Mouse (Mus musculus) CH12.LX (cell line): Measurements from ENCODE around the gene Cldn10.

Experiments used
- CTCF ChIP-seq, 2 experiments: IDR thresholded peaks in 1 of 2; conservative IDR thresholded peaks in 1 of 2; 2 replicates each; pipeline ENCODE4 v1.5.1; 2011 to 2012; ENCODE audit warnings: low read depth in 2 of 2, low read length in 2 of 2, improper control_type of control experiment in 1 of 2, inconsistent platforms in 1 of 2, mild to moderate bottlenecking in 1 of 2, moderate library complexity in 1 of 2
- E2F4 ChIP-seq: IDR thresholded peaks from 2 replicates; pipeline ENCODE4 v1.6.1; 2011; ENCODE audit warnings: low read depth, low read length, improper control_type of control experiment; ENCODE audit not compliant: insufficient replicate concordance
- EP300 ChIP-seq: IDR thresholded peaks from 2 replicates; pipeline ENCODE4 v1.6.1; 2011; ENCODE audit warnings: low read length, improper control_type of control experiment
- ETS1 ChIP-seq: conservative IDR thresholded peaks from 2 replicates; pipeline ENCODE4 v1.6.1; 2012; ENCODE audit warnings: low read depth, mild to moderate bottlenecking, inconsistent platforms, low read length, improper control_type of control experiment, moderate library complexity
- IRF4 ChIP-seq: IDR thresholded peaks from 2 replicates; pipeline ENCODE4 v1.6.1; 2014; ENCODE audit warnings: low read depth, mild to moderate bottlenecking, inconsistent platforms, low read length, improper control_type of control experiment
- MAX ChIP-seq: IDR thresholded peaks from 2 replicates; pipeline ENCODE4 v1.6.1; 2011; ENCODE audit warnings: low read length, improper control_type of control experiment
- POLR2A ChIP-seq: IDR thresholded peaks from 2 replicates; pipeline ENCODE4 v1.6.1; 2011; ENCODE audit warnings: low read depth, mild to moderate bottlenecking, improper control_type of control experiment, low read length
- USF1 ChIP-seq: IDR thresholded peaks from 2 replicates; pipeline ENCODE4 v1.6.1; 2014; ENCODE audit warnings: low read depth, mild to moderate bottlenecking, inconsistent platforms, low read length, improper control_type of control experiment

DNA sequence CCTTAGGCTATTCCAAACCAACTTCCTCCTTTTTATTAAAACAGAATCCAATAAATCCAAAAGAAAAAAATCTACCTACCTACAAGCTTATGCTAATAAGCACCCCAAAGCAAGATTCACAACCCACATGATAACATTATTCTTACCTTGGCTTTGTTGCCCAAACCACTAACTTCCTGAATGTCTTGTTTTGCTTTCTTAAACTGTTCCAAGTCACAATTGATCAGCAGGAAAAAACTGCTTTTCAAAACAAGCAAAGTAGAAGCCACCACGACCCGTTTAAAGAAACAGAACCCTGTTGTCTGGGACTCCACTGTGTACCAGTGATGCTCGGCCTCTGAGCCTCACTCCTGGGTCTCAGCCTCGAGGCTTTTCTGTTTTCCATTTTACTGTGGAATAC lies 77.2 kb downstream of the Cldn10 start:
- TF ChIP-seq ETS1 (no peak), POLR2A (no peak), CTCF (conservative IDR thresholded peaks at IDR 0.05 in 1 of 2, IDR thresholded peaks at IDR 0.05 in 1 of 2; ENCODE audit: low read depth in 2 of 2, low read length in 2 of 2) (no peak), MAX (no peak), E2F4 (no peak), USF1 (no peak), EP300 (no peak), IRF4 (no peak)
